Mouse (Mus musculus) c-Kit-negative CD71-positive TER-119-positive erythroid progenitor cells, embryonic 14.5 days (primary cell): Measurements from ENCODE around the gene 1700092M07Rik.
"Not testable (repeated sequence)": the region's sequence is repeated elsewhere in the genome, so short reads cannot be mapped to it uniquely, and the experiment has no call there.

Source experiments
- DNase-seq: peaks from one replicate; pipeline ENCODE4 v3.0.0-alpha.2; 2013; ENCODE audit warnings: low read depth, low spot score

Gene 1700092M07Rik

DNA sequence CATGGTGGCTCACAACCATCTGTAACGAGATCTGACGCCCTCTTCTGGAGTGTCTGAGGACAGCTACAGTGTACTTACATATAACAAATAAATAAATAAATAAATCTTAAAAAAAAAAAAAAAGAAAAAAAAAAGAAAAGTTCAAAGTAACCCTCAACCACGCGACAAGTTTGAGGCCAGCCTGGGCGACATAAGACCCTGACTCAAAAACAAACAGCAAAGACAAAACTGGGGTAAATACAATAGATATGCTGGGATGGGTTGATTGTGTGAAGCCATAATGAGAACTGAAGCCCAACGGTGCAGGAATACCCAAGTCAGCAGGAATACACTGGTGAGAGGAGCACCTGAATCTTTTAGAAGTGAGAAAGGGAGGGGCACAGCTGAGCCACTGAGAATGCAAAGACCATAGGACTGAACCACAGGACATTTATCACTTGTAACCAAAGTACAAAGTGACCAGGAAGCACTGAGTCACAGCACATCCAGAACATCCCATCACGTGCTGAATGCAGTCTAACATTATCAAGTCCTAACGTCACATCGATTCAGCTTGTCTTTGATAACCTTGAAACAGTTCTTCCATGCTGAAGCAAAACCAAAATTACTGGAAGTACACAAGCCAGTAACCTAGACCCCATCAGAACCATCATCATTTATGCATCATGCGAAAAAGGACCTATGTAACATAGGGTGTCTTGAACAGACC, 23.6 kb upstream of the 1700092M07Rik start:
- no peak for DNase-seq

GRCm38 (mm10) chr19:8718357-8718756, 22.2 kb upstream of the 1700092M07Rik start:
- peak; percentile 76 for DNase-seq

GRCm38 (mm10) chr19:8719037-8719436, 21.5 kb upstream of the 1700092M07Rik start:
- not testable (repeated sequence) for DNase-seq

DNA sequence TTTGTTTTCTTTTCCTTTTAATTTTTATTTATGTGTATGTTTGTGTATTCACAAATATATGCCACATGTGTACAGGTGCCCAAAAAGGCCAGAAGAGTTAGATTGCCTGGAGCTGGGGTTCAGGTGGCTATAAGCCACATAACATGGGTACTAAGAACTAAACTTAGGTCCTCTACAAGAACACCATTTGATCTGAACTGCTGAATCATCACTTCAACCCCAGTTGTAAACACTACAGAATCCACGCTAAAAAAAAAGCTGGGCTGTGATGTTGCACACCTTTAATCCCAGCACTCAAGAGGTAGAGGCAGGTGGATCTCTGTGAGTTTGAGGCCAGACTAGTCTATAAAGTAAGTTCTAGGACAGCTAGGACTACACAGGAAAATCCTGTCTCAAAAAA, 19.1 kb upstream of the 1700092M07Rik start:
- DNase-seq, result no peak

- no peak for DNase-seq
Measured at GRCm38 (mm10) chr19:8722021-8722420, 18.5 kb upstream of the 1700092M07Rik start.

DNA sequence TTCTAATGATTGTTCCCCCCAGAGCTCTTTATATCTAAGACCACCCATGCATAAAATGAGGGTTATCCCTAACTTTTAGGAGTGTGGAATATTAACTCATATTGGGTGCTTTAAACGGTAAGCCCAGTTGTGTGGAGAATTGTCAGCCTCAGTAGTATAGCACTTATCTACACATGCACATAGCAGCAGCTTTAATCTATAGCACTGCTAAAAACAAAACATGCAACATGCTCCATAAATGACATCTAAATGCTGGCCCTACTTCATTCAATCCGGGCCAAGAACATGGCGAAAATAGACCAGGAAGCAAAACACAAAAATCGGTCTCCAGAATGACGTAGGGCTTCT, 18.0 kb upstream of the 1700092M07Rik start:
- DNase-seq, result no peak

DNA sequence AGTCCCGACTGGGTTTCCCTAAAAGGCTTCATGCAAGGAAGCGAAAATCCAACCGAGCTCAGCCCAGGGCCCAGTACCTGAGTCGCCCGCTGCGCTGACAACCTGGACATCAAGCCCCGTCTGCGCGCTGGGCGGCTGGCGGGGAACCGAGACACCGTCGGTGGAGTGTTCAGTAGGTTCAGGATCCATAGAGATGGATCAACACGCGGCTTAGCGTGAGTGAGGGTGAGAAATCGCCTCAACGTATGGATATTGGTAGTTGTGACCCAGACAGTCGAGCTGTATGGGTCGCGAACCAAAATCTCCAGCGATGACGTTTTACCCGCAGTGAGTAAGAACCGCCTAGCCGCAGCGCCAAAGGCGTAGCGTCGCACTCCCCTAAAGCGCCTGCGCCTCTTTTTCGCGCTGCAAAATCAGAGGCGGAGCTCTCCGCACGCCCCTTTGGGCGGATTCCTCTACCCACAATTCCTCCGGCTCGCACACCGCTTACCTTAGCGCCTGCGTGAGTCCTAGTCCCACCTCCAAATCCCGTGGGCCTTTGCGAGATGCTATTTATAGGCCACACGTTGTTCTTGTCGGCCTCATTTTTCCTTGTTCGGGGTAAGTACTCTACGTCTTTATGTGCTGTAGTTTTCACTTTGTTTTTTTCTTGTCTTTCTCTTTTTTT, 17.5 kb upstream of the 1700092M07Rik start, which contains the start of gene Slc3a2:
TSS of gene Slc3a2 (minus strand) at position 463 of the 667 bp plus-strand sequence.
- DNase-seq, result peak; percentile 95

DNA sequence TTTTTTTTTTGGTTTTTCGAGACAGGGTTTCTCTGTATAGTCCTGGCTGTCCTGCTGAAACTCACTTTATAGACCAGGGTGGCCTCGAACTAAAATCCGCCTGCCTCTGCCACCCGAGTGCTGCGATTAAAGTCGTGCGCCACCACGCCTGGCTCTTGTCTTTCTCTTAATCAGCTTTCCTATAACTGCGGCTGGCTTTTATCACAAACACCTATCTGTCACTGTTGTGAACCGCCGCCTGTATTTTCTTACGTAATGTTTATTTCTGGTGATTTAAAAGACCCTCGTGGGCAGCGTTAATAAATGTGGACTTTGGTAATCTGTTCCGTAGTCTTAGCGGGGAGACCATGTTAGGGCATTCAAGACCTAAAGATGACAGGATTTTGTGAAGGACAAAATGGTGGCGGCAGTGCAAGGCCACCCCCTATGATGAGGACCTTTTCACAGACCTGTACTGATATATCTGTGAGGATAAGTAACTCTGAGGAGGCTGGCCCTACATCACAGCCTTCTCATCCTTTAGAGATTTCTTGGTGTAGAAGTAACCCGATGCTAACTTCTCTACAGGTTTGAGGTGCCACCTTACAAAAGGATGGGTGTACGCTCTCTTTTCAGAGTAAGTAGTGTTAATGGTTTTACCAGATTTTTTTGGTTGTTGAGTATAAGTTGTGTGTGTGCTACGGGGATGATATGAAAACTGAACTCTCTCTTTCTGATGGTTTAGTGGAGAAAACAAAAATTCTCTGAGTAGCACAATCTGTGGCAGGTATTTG, 16.8 kb upstream of the 1700092M07Rik start:
- no peak for DNase-seq

DNA sequence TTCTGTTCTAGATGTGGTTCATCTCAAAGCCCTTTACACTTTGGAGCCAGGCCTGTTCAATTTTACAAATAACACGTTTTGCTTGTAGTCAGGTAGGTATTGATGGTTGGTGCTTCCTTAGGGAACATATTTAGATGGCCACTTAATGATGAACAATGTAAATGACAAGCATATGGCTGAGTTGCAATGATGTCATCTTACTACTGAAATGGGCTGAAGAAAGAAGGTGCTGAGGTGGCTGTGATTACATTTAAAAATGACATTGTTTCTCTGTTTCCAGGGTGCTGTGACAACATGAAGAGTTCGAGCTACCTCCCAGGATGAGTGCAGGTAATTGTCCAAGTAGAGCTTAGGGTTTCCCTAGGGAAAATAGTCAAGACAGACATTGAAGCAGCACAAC, 16.1 kb upstream of the 1700092M07Rik start:
- no peak for DNase-seq

- DNase-seq, result no peak
Measured at GRCm38 (mm10) chr19:8725081-8725613, 15.4 kb upstream of the 1700092M07Rik start.

DNA sequence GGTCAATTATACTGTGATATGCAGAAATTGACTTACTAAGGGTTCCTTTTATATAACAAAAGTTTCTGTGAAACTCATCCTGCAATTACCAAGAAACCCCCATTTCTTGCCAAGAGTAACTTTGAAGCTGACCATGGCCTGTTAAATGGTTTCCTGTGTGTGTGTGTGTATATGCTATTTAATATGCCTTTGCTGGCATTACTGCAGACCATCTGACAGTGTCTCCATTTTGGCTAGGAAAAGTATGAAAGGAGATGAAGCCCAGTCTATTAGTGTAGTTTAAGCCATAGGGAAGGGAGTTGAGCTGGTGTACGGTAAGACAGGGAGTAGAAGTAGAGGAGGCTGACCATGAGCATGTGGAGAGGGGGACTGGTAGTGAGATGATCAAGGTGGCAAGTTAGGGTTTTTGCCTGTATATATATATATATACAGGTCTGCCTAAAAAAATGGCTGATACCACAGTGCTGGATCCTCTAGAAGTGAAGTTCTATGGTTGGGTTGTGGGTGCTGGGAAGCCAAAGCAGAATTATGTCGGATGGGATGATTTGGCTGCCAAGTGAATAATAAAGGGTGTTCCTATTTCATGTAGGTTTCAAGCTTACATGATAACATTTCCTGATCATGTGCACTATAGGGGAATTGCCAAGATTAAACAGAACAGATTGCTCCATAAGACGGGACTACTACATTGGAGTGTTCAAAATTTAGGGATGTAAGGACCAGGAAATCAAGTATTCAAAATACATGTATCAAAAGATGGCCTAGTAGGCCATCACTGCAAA, 13.7 kb upstream of the 1700092M07Rik start:
- DNase-seq, result no peak

GRCm38 (mm10) chr19:8727495-8728114, 12.9 kb upstream of the 1700092M07Rik start:
- no peak for DNase-seq

DNA sequence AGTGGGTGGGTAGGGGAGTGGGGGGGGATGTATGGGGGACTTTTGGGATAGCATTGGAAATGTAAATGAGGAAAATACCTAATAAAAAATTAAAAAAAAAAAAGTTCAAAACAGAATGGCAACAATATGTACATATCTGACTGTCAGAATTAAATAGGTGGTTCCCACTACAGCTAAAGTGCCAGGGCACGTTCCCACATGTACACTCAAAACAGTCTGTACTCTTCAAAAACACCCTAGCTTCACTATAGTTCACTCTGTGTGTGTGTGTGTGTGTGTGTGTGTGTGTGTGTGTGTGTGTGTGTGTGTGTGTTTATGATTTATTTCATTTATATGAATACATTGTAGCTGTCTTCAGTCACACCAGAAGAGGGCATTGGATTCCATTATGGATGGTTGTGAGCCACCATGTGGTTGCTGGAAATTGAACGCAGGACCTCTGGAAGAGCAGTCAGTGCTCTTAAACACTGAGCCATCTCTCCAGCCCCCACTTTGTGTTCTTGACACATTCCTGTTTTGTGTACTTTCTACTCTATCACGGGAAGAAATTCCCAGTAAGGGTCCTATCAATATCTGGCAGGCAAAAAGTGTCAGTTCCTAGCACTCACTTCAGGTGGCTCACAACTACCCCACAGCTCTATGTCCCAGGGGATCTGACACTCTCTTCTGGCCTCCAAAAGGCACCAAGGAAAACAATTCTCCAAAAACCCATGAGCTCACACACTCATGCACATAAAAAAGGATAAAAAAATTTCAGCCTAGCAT, 12.0 kb upstream of the 1700092M07Rik start:
- not testable (repeated sequence) for DNase-seq

DNA sequence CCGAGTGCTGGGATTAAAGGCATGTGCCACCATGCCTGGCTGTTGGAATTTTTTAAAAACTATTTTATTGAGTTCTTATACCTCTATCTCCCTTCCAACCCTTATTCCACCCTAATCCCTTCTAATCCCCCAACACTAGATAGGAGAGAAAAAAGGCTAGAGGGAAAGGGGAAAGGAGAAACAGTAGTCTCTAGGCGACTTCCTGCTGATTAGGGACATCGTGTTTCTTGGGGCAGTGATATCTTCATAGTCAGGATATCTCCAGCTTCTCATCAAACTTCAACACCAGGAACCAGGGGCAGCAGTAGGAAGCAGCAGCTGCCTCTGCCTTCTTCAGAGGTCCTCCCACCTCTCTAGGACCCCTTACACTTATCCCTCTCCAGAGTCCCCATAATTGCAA, 6.2 kb upstream of the 1700092M07Rik start:
- DNase-seq, result no peak

GRCm38 (mm10) chr19:8735389-8736159, 4.9 kb upstream of the 1700092M07Rik start, which contains the start of gene Wdr74:
Gene Wdr74 (plus strand): TSS chr19:8735827.
- DNase-seq, result no peak

GRCm38 (mm10) chr19:8736160-8736467, 4.4 kb upstream of the 1700092M07Rik start:
- no peak for DNase-seq

- no peak for DNase-seq
Measured at GRCm38 (mm10) chr19:8738911-8739310, 1.6 kb upstream of the 1700092M07Rik start.

DNA sequence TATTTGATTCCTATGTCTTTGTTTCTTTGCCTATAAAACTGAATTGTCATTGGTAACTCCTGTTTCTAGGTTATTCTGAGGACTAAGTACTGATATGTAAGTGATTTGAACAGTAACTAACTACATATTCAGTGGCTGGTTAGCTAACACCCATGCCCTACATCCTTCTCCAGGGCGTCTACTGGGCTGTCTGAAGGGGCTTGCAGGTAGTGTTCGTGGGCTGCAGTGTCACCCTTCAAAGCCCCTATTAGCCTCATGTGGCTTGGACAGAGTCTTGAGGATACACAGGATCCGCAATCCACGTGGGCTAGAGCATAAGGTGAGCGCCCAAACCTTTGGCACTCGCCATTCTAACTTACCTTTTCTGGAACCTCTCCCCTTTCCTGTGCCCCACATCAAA, 872 bp upstream of the 1700092M07Rik start:
- DNase-seq, result no peak

DNA sequence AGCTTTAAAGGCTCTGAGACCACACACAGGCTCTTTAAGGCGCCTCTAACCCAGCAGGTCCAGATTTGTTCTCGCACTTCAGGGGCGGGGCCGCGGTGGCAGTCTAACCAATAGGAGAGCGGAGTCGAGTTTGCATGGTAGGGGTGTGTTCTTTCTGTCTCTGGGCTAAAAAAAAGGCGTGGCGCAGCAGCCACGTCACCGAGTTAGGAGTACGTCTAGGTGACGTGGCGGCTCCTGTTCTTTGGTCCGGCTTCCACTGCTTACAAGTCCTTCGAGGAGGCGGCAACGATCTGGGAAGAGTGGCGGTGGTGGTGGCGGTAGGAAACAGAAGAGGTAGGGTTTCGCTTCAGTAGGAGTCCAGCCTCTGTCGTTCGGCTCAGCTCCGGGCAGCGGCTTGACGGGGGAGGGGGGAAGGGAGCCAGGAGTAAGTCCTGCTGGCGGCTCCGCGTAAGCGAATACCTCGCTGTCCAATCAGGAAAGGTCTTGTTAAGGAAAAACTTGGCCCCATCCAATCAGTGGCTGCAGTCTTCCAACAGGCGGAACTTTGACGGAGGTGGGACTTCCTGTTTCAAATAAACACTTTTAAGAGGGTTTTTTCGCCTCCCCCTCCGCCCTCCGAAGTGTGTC, 838 bp downstream of the 1700092M07Rik start, which contains the start of gene Stx5a:
TSS of gene Stx5a (plus strand) at position 171 of the 627 bp plus-strand sequence.
- DNase-seq, result peak; percentile 97
